Mouse (Mus musculus) stomach, postnatal 0 days (tissue): ENCODE measurements at regions not wholly inside any gene's neighbourhood (a gene's known extent, or its start where the extent isn't known, plus 50 kb on each side); places are given as distances from the start of the nearest gene placed in this dataset.

Experiments
- CTCF ChIP-seq: IDR thresholded peaks from 2 replicates; pipeline ENCODE4 v1.5.1; 2016; ENCODE audit warnings: antibody characterized with exemption, low read depth, mild to moderate bottlenecking, moderate library complexity
- EP300 ChIP-seq: optimal IDR thresholded peaks from 2 replicates; pipeline ENCODE3; 2016; ENCODE audit warnings: antibody characterized with exemption

- TF ChIP-seq CTCF: no peak
- TF ChIP-seq EP300: no peak
Observed at GRCm38 (mm10) chr12:92293341-92293720, 444.4 kb upstream of the Sel1l start.
